Mouse (Mus musculus) liver, adult 2 months (tissue): ENCODE data around the gene Rmnd5a. TPM values are rescaled to one million over a fixed set of nuclear protein-coding genes. Genes with fewer than 3 reads are reported as not detected.

Experiments
- DNase-seq: peaks from one replicate; pipeline ENCODE4 v3.0.0-alpha.2; 2011; ENCODE audit warnings: low read depth, low spot score; ENCODE audit errors: extremely low read depth
- H3K27ac ChIP-seq: fragments of 200-500 bp; replicated peaks from 2 replicates; pipeline ENCODE4 v1.5.1; 2012; ENCODE audit warnings: low read depth, mild to moderate bottlenecking, control low read depth, inconsistent platforms, low read length; ENCODE audit not compliant: insufficient read depth
- H3K27me3 ChIP-seq: fragments of 200-500 bp; 2 replicates; pipeline ENCODE4 v1.6.1; 2012; ENCODE audit warnings: mild to moderate bottlenecking, moderate library complexity, low read length, inconsistent platforms; ENCODE audit not compliant: control insufficient read depth, insufficient read depth
- H3K36me3 ChIP-seq: fragments of 200-500 bp; 2 replicates; pipeline ENCODE4 v1.6.1; 2012; ENCODE audit warnings: low read length, inconsistent platforms; ENCODE audit not compliant: control insufficient read depth, insufficient read depth
- H3K4me1 ChIP-seq: fragments of 200-500 bp; 2 replicates; pipeline ENCODE4 v1.6.1; 2011; ENCODE audit warnings: low read length; ENCODE audit not compliant: control insufficient read depth, insufficient read depth
- H3K4me3 ChIP-seq: fragments of 200-500 bp; 2 replicates; pipeline ENCODE4 v1.5.1; 2011; ENCODE audit warnings: low read depth, mild to moderate bottlenecking, control low read depth, low read length, moderate library complexity; ENCODE audit not compliant: insufficient read depth
- H3K79me2 ChIP-seq: fragments of 200-500 bp; 2 replicates; pipeline ENCODE4 v1.6.1; 2012; ENCODE audit warnings: inconsistent platforms, mild to moderate bottlenecking, low read length, moderate library complexity; ENCODE audit not compliant: control insufficient read depth, insufficient read depth
- H3K9ac ChIP-seq: fragments of 200-500 bp; 2 replicates; pipeline ENCODE4 v1.6.1; 2012; ENCODE audit warnings: low read depth, mild to moderate bottlenecking, control low read depth, inconsistent platforms, low read length
- CTCF ChIP-seq: fragments of 200-500 bp; IDR thresholded peaks from 2 replicates; pipeline ENCODE4 v1.5.1; 2011; ENCODE audit warnings: low read depth, low read length, control low read depth
- POLR2A ChIP-seq: fragments of 200-500 bp; IDR thresholded peaks from 2 replicates; pipeline ENCODE4 v1.6.1; 2011; ENCODE audit warnings: low read length, control low read depth; ENCODE audit not compliant: insufficient read depth; ENCODE audit errors: extremely low read depth
- WGBS: fragments of 180-500 bp; shearing (Covaris S2); methylation state at CpG from one replicate; pipeline ENCODE4 v1.1.7; 2018; 5-methylcytosine and 5-hydroxymethylcytosine counted together
- polyA plus RNA-seq: library from polyadenylated mRNA; depleted of rRNA; stranded (reverse); fragments of >200 nt; gene quantifications from 2 replicates; pipeline ENCODE4 v1.2.3, GENCODE M21; 2012
- total RNA-seq: library from RNA; depleted of rRNA; stranded (reverse); fragments of >200 nt; gene quantifications from 2 replicates; pipeline ENCODE4 v1.2.3, GENCODE M21; 2014

Rmnd5a gene
- total and polyA plus RNA-seq, 2 experiments, result 35.3 to 136 TPM

DNA sequence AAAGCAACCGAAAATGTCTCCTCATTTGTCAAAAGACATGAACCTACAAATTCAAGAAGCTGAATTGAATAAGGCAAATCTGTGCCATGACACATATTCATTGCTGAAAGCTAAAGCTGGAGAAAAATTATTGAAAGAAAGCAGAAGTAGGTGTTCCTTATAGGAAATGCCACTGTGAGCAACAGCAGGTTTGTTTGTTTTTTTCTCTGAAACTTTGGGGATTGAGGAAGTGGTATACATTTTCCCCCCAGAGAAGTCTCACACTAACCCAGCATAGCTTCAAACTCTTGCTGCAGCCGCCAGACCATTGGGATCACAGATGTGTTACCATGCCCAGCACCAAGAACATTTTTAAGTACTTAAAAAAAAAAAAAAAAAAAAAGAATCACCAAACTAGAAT, 12.4 kb upstream of the Rmnd5a start:
- Histone ChIP-seq H3K9ac (no peak overlapping the region), H3K4me3 (no peak overlapping the region), H3K79me2 (no peaks in the 10 kb centered on the region), H3K27ac (no peak overlapping the region), H3K36me3 (no peaks in the 10 kb centered on the region), H3K27me3 (no peaks in the 10 kb centered on the region), H3K4me1 (no peaks in the 10 kb centered on the region)
- TF ChIP-seq POLR2A (no peak), CTCF (no peak)
- WGBS, result 85% methylated on average over 2 of the region's 2 CpGs
- no peak for DNase-seq

DNA sequence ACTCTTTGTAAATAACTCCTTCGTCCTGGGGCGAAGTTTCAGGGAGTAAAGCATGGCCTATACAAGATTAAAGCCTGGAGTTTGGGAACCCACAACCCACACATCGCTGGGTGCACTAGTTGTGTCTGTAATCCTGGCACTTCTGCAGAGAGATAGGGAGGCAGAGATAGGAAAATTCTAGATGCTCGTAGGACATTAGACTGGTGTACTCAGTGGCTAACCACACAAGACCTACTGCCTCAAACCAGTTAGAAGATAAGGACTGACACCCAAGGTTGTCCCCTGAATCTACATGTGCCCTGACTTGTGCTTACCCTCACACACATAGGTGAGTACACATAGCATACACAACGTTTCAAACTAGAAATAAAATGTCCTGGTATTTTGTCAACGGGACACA, 5.1 kb upstream of the Rmnd5a start:
- no peak for DNase-seq
- Histone ChIP-seq H3K27me3 (no peaks in the 10 kb centered on the region), H3K79me2 (no peaks in the 10 kb centered on the region), H3K27ac (peak overlapping the region; percentile 49), H3K4me1 (peaks cover 6% of the 10 kb centered on the region), H3K36me3 (no peaks in the 10 kb centered on the region), H3K9ac (no peak overlapping the region), H3K4me3 (no peak overlapping the region)
- 90% methylated on average over 6 of the region's 6 CpGs for WGBS
- TF ChIP-seq POLR2A, result no peak
- no peak for TF ChIP-seq CTCF

DNA sequence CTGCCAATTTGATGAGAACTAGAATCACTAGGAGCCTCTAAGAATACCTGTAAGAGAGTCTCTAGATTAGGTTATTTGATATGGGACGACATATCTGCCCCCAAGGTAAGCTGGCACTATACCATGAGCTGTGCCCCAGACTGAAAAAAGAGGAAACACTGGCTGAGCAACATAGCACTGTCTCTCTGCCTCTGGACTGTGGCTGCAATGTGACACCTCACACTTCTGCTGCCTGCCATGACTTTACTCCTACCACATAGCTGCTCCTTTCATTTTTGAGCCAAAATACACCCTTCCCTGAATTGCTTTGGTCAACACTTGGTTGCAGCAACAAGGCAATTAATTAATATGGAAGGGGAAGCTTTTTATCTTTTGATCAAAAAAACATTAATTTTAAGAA, 4.3 kb upstream of the Rmnd5a start:
- Histone ChIP-seq H3K4me1 (peaks cover 6% of the 10 kb centered on the region), H3K9ac (no peak overlapping the region), H3K27me3 (no peaks in the 10 kb centered on the region), H3K27ac (no peak overlapping the region), H3K79me2 (peaks cover 3% of the 10 kb centered on the region), H3K4me3 (no peak overlapping the region), H3K36me3 (no peaks in the 10 kb centered on the region)
- DNase-seq, result no peak
- 89% methylated on average over 1 of the region's 1 CpGs for WGBS
- TF ChIP-seq CTCF, result no peak

DNA sequence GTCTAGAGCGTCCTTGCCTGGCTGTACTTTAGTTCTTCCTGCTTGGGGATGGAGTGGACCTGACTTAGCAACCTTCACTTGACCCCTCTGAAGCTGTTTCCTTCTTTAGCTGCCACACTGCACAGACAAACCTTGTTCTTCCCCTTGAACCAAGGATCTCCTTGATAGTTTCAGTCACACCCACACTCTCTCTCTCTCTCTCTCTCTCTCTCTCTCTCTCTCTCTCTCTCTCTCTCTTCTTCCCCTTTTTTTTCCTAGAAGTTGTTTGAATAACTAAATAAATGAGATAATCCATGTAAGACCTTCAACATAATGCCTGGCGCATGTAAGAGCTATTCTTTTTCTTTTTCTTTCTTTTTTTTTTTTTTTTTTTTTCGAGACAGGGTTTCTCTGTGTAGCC, 1.7 kb upstream of the Rmnd5a start:
- 80% methylated on average over 3 of the region's 3 CpGs for WGBS
- H3K36me3 ChIP-seq, result no peaks in the 10 kb centered on the region
- no peak overlapping the region for H3K4me3 ChIP-seq
- H3K27ac ChIP-seq, result peak overlapping the region; percentile 95
- H3K4me1 ChIP-seq, result peaks cover 12% of the 10 kb centered on the region
- H3K9ac ChIP-seq, result no peak overlapping the region
- H3K27me3 ChIP-seq, result no peaks in the 10 kb centered on the region
- TF ChIP-seq POLR2A (no peak), CTCF (no peak)
- H3K79me2 ChIP-seq, result peaks cover 21% of the 10 kb centered on the region
- no peak for DNase-seq

- no peaks in the 10 kb centered on the region for H3K36me3 ChIP-seq
- TF ChIP-seq CTCF (no peak), POLR2A (no peak)
These were observed 779 bp upstream of the Rmnd5a start for GRCm38 (mm10) chr6:71441251-71441580.

DNA sequence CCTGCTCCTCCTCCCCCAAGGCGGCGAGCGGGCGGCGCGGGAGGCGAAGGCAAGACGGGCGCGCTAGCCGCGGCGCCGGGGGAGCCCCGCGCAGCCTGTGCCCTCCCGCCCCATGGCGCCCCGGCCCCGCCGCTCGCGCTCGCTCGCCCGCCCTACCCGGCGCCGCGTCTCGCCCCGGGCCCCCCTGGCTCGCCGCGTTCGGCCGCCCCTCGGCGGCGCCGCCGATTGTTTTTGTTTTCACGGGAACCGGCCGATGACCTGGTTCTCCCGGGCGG, 283 bp downstream of the Rmnd5a start:
- WGBS, result under 1% methylated on average over 40 of the region's 47 CpGs
- H3K4me3 ChIP-seq, result peak overlapping the region; percentile 82
- peak overlapping the region; percentile 98 for H3K9ac ChIP-seq
- H3K27me3 ChIP-seq, result no peaks in the 10 kb centered on the region
- peaks cover 29% of the 10 kb centered on the region for H3K79me2 ChIP-seq
- peak overlapping the region; percentile 90 for H3K27ac ChIP-seq
- no peak for DNase-seq
- H3K4me1 ChIP-seq, result peaks cover 11% of the 10 kb centered on the region
- H3K36me3 ChIP-seq, result no peaks in the 10 kb centered on the region
- TF ChIP-seq POLR2A (peak; percentile 82; the same call in 1 of the 2 replicates), CTCF (no peak)

More at GRCm38 (mm10) chr6:71441251-71441580, 779 bp upstream of the Rmnd5a start:
- Histone ChIP-seq H3K4me1 (peaks cover 14% of the 10 kb centered on the region), H3K27me3 (no peaks in the 10 kb centered on the region), H3K27ac (peak overlapping the region; percentile 95), H3K4me3 (peak overlapping the region; percentile 64), H3K79me2 (peaks cover 27% of the 10 kb centered on the region), H3K9ac (peak overlapping the region; percentile 85)
- DNase-seq, result peak; percentile 95
- WGBS, result 1% methylated on average over 12 of the region's 12 CpGs
